Mouse (Mus musculus): ENCODE measurements around the gene Rab39. TPM values are rescaled to one million over a fixed set of nuclear protein-coding genes. Genes with fewer than 3 reads are reported as not detected.

The Rab39 gene
- polyA plus RNA-seq, 1 experiment from 2014 or later = 1.1 TPM

DNA sequence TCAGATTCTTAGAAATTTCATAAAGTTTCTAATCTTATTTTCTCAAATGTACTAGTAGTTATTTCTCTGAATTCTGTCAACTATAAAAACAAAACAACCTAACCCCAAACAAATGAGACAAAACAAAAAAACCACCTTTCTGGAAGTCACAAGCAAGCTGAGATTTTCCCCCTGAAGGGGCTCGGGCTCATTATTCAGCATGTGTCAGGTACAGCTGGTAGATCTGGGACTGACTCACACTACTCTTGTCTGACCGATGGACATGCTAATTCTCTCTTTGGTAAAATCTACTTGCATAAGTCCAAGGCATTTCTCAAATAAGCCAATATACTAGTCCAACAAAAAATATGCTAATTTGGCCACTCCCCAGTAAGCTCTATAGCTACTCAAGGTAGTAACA, 41.2 kb downstream of the Rab39 start:
- no peak for DNase-seq
- TF ChIP-seq CTCF (IDR thresholded peaks at IDR 0.05; ENCODE audit: low read depth) (no peak), EP300 (IDR thresholded peaks at IDR 0.05; ENCODE audit: low read depth) (no peak)
- WGBS (ENCODE audit: insufficient replicate concordance) = 92% methylated on average over 2 of the region's 2 CpGs

DNA sequence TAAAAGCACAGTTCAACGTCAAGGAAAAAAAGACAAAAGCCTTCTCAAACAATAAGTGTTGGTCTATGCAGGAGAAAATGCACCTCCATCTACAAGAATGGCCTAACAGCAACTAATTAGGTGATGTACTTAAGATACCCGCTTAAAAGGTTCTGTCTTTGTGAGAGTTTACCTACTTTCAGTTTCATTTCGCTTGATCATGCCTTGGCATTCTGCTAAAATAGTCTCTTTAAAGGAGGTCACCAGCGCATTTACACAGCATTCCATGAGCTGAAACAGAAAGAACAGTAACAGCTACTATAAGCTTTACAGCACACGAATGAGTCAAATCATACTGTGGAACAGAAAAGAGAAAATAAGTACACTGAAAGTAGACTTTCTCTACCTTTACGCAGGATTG, 71.2 kb downstream of the Rab39 start:
- no peaks in the 10 kb centered on the region for H3K4me1 ChIP-seq (ENCODE audit: insufficient read depth)
- DNase-seq = no peak
- H3K36me3 ChIP-seq (replicated peaks; ENCODE audit: insufficient read depth, low read length) = peaks cover 42% of the 10 kb centered on the region
- no peak overlapping the region for H3K27ac ChIP-seq (ENCODE audit: low read depth)
- H3K4me2 ChIP-seq (ENCODE audit: low read depth, low read length) = no peak overlapping the region
- no peak overlapping the region for H3K9ac ChIP-seq (replicated peaks)
- H3K4me3 ChIP-seq (ENCODE audit: low read depth, low read length) = no peak overlapping the region
- H3K9me3 ChIP-seq (ENCODE audit: low read length) = no peaks in the 10 kb centered on the region
- 91% methylated on average over 6 of the region's 6 CpGs for WGBS (ENCODE audit: insufficient replicate concordance)
- no peak for ATAC-seq
- no peak for TF ChIP-seq CTCF (IDR thresholded peaks at IDR 0.05; ENCODE audit: low read depth)
- no peak for TF ChIP-seq EP300 (IDR thresholded peaks at IDR 0.05; ENCODE audit: low read depth)
- H3K27me3 ChIP-seq (ENCODE audit: insufficient read depth, low read length) = no peaks in the 10 kb centered on the region

More for the DNA sequence above, 41.2 kb downstream of the Rab39 start:
- H3K4me2 ChIP-seq (ENCODE audit: low read depth, low read length) = no peak overlapping the region
- no peaks in the 10 kb centered on the region for H3K36me3 ChIP-seq (replicated peaks; ENCODE audit: insufficient read depth, low read length)
- no peak overlapping the region for H3K4me3 ChIP-seq (ENCODE audit: low read depth, low read length)
- no peak overlapping the region for H3K9ac ChIP-seq (replicated peaks)
- no peaks in the 10 kb centered on the region for H3K9me3 ChIP-seq (ENCODE audit: low read length)
- H3K4me1 ChIP-seq (ENCODE audit: insufficient read depth) = peaks cover 23% of the 10 kb centered on the region
- no peak for ATAC-seq
- H3K27ac ChIP-seq (ENCODE audit: low read depth) = no peak overlapping the region
- no peaks in the 10 kb centered on the region for H3K27me3 ChIP-seq (ENCODE audit: insufficient read depth, low read length)

Other genes starting within 250 kb of the Rab39 start
- 1.3 and 2.4 TPM in 2 replicates for gene Atm, start 169.5 kb downstream of the Rab39 start, polyA plus RNA-seq (2015; fragmentation: Nextera tagmentation; extraction: Ambion mirVana)
- gene Npat, start 169.2 kb downstream of the Rab39 start, polyA plus RNA-seq (2015; fragmentation: Nextera tagmentation; extraction: Ambion mirVana) = 3.3 and 3.9 TPM in 2 replicates
- gene Acat1, start 95.8 kb downstream of the Rab39 start, polyA plus RNA-seq (2015; fragmentation: Nextera tagmentation; extraction: Ambion mirVana) = 332 and 340 TPM in 2 replicates
- 10.4 and 11.8 TPM in 2 replicates for gene Cul5, start 36.2 kb downstream of the Rab39 start, polyA plus RNA-seq (2015; fragmentation: Nextera tagmentation; extraction: Ambion mirVana)
- gene Slc35f2, start 65.3 kb upstream of the Rab39 start, polyA plus RNA-seq (2015; fragmentation: Nextera tagmentation; extraction: Ambion mirVana) = 0.14 and 0.22 TPM in 2 replicates
- gene Sln, start 143.9 kb upstream of the Rab39 start, polyA plus RNA-seq (2015; fragmentation: Nextera tagmentation; extraction: Ambion mirVana) = 0.85 and 16.9 TPM in 2 replicates

All from liver, postnatal 0 days (tissue).